Mouse (Mus musculus): ENCODE measurements around the gene Gcsam. TPM values are rescaled to one million over a fixed set of nuclear protein-coding genes. Genes with fewer than 3 reads are reported as not detected.

Gcsam gene
- polyA plus RNA-seq, 1 experiment from 2014 or later = 0.33 TPM

DNA sequence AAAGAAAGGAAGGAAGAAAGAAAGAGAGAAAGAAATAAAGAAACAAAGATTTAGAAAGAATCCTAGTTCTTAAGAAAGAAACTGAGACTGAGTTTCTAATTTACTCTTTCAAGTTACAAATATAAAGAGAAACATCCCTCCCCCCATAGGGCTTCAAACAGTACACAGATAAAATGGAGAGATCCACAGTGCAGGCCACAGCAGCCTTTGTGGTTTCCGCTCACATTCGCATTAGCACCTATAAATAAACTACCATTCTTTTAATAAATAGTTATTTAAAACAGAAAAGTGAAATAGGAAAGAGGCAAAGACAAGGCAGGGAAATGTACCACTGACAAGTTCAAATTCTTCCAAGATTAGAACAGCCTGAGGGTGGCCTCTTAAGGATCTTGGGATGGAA lies 14.6 kb downstream of the Gcsam start:
- WGBS = 85% methylated on average over 2 of the region's 2 CpGs
- no peaks in the 10 kb centered on the region for H3K27me3 ChIP-seq
- no peak overlapping the region for H3K4me2 ChIP-seq (replicated peaks)
- no peaks in the 10 kb centered on the region for H3K9me3 ChIP-seq
- no peak for ATAC-seq (ENCODE audit: low FRiP score, low read depth)
- H3K36me3 ChIP-seq = no peaks in the 10 kb centered on the region
- no peak overlapping the region for H3K27ac ChIP-seq
- H3K4me1 ChIP-seq = no peaks in the 10 kb centered on the region
- no peak overlapping the region for H3K9ac ChIP-seq
- H3K4me3 ChIP-seq = no peak overlapping the region

DNA sequence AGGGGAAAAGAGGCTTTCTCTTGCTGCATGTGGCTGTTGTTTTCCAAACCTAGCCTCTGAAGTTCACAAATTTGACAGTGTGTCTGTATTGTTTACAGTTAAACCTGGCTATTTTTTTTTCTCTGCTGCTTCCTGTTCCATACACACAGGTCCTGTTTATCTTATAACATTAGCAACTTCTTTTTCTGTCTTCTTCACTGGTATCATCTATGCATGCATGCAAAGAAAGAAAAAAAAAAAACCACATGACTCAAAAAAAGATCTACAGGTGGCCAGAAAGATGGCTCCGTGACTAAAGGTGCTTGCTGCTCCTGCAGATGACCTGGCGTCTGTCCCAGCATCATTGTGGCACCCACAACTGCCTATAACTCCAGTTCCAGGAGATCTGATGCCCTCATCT lies 15.2 kb downstream of the Gcsam start:
- no peak overlapping the region for H3K4me3 ChIP-seq
- H3K27me3 ChIP-seq = no peaks in the 10 kb centered on the region
- ATAC-seq (ENCODE audit: low FRiP score, low read depth) = no peak
- H3K36me3 ChIP-seq = no peaks in the 10 kb centered on the region
- 82% methylated on average over 2 of the region's 2 CpGs for WGBS
- no peak overlapping the region for H3K4me2 ChIP-seq (replicated peaks)
- no peak overlapping the region for H3K9ac ChIP-seq
- no peak overlapping the region for H3K27ac ChIP-seq
- H3K9me3 ChIP-seq = no peaks in the 10 kb centered on the region
- H3K4me1 ChIP-seq = no peaks in the 10 kb centered on the region

DNA sequence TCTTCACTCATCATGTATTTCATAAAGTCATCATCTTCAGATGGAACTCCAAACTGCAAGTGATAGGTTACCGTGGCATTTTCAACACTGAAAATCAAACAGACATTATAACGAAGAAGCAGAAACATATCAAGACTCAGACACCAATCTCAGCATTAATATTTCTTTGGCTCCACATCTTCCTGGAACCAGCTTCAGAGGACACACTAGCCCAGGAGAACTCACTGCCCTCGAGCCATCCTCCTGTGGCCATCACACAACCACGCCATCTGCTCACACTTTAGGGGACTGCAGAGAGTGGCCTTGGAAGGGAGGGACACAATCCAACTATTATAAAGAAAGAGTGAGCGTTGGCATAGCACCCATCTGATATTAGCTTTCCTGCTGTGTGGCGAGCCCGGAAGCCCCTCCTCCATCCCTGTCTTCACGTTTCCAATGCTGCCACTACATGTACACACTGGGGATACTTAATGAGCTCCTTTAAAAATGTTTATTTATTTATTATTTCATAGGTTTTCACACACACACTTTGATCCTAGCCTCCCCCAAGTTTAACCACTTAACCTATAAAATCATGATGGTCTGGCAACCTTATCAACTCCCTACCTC lies 19.4 kb downstream of the Gcsam start:
- H3K4me1 ChIP-seq = no peaks in the 10 kb centered on the region
- no peak overlapping the region for H3K4me3 ChIP-seq
- no peak for ATAC-seq (ENCODE audit: low FRiP score, low read depth)
- no peaks in the 10 kb centered on the region for H3K36me3 ChIP-seq
- WGBS = 69% methylated on average over 8 of the region's 8 CpGs
- no peaks in the 10 kb centered on the region for H3K27me3 ChIP-seq
- H3K4me2 ChIP-seq (replicated peaks) = no peak overlapping the region
- no peak overlapping the region for H3K9ac ChIP-seq
- no peak overlapping the region for H3K27ac ChIP-seq
- H3K9me3 ChIP-seq = no peaks in the 10 kb centered on the region

GRCm38 (mm10) chr16:45630347-45630960 lies 20.3 kb downstream of the Gcsam start:
- H3K4me3 ChIP-seq = no peak overlapping the region
- H3K4me1 ChIP-seq = no peaks in the 10 kb centered on the region
- H3K4me2 ChIP-seq (replicated peaks) = no peak overlapping the region
- no peaks in the 10 kb centered on the region for H3K9me3 ChIP-seq
- H3K9ac ChIP-seq = no peak overlapping the region
- no peak overlapping the region for H3K27ac ChIP-seq
- no peaks in the 10 kb centered on the region for H3K36me3 ChIP-seq
- H3K27me3 ChIP-seq = no peaks in the 10 kb centered on the region
- ATAC-seq (ENCODE audit: low FRiP score, low read depth) = peak; percentile 72
- 44% methylated on average over 5 of the region's 5 CpGs for WGBS

- Histone ChIP-seq H3K36me3 (no peaks in the 10 kb centered on the region), H3K27ac (no peak overlapping the region), H3K4me1 (no peaks in the 10 kb centered on the region), H3K9me3 (no peaks in the 10 kb centered on the region), H3K4me2 (replicated peaks) (no peak overlapping the region), H3K27me3 (no peaks in the 10 kb centered on the region), H3K9ac (no peak overlapping the region), H3K4me3 (no peak overlapping the region)
- WGBS = 73% methylated on average over 4 of the region's 4 CpGs
- ATAC-seq (ENCODE audit: low FRiP score, low read depth) = no peak
Observed at GRCm38 (mm10) chr16:45632420-45632819, 22.2 kb downstream of the Gcsam start.

DNA sequence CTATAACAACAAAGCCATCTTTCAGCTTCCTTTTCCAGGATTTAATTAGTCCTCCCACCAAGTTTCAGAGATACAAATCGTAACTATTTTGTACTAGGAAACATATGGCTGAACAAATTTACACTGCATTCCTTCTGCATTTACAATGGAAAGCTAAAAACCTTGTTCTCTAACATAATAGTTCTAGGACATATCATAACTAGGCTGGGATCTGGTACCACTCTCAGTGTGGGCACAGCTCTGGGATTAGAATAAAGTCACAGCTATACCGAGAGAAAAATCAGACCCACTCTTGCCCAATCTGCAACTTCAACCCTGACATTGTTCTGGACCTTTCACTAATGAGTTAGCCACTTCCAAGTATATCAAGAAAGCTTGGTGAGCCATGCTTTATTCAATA lies 25.6 kb downstream of the Gcsam start:
- no peak for ATAC-seq (ENCODE audit: low FRiP score, low read depth)
- Histone ChIP-seq H3K9ac (no peak overlapping the region), H3K4me1 (no peaks in the 10 kb centered on the region), H3K9me3 (no peaks in the 10 kb centered on the region), H3K4me3 (no peak overlapping the region), H3K27me3 (no peaks in the 10 kb centered on the region), H3K27ac (no peak overlapping the region), H3K36me3 (no peaks in the 10 kb centered on the region), H3K4me2 (replicated peaks) (no peak overlapping the region)
- WGBS = 78% methylated on average over 2 of the region's 2 CpGs

- Histone ChIP-seq H3K27me3 (no peaks in the 10 kb centered on the region), H3K4me1 (no peaks in the 10 kb centered on the region), H3K9ac (no peak overlapping the region), H3K4me3 (no peak overlapping the region), H3K36me3 (no peaks in the 10 kb centered on the region), H3K9me3 (no peaks in the 10 kb centered on the region), H3K4me2 (replicated peaks) (no peak overlapping the region), H3K27ac (peak overlapping the region; percentile 0; the same call in 1 of the 2 replicates)
- no peak for ATAC-seq (ENCODE audit: low FRiP score, low read depth)
- 74% methylated on average over 10 of the region's 10 CpGs for WGBS
Observed at GRCm38 (mm10) chr16:45640070-45640762, 30.0 kb downstream of the Gcsam start.

DNA sequence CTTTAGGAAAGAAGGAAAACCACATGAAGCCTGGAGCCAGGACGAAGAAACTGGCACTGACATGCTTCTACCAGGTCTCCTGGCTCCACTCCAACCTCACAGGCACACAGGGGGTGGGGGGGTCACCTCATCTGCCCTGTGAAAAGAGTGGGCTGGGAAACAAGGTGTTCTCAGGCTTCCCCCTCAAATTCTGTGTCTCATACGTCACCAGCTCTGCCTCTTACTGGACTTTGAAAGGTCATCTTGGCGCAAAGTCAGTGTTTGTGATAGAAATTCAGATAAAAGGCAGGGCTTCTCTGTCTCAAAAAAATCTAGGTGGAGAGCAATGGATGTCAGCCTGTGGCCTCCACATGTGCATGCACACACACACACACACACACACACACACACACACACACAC lies 31.1 kb downstream of the Gcsam start:
- WGBS = 50% methylated on average over 3 of the region's 3 CpGs
- no peaks in the 10 kb centered on the region for H3K9me3 ChIP-seq
- H3K4me2 ChIP-seq (replicated peaks) = no peak overlapping the region
- no peak overlapping the region for H3K4me3 ChIP-seq
- no peaks in the 10 kb centered on the region for H3K36me3 ChIP-seq
- no peaks in the 10 kb centered on the region for H3K27me3 ChIP-seq
- no peak overlapping the region for H3K9ac ChIP-seq
- peak overlapping the region; percentile 0; the same call in 1 of the 2 replicates for H3K27ac ChIP-seq
- H3K4me1 ChIP-seq = no peaks in the 10 kb centered on the region
- no peak for ATAC-seq (ENCODE audit: low FRiP score, low read depth)

- WGBS = 85% methylated on average over 3 of the region's 3 CpGs
- no peak for ATAC-seq (ENCODE audit: low FRiP score, low read depth)
Observed at GRCm38 (mm10) chr16:45643944-45644343, 33.8 kb downstream of the Gcsam start.

GRCm38 (mm10) chr16:45644380-45644779 lies 34.2 kb downstream of the Gcsam start:
- no peaks in the 10 kb centered on the region for H3K4me1 ChIP-seq
- H3K36me3 ChIP-seq = no peaks in the 10 kb centered on the region
- H3K9ac ChIP-seq = no peak overlapping the region
- no peak overlapping the region for H3K4me3 ChIP-seq
- H3K27ac ChIP-seq = no peak overlapping the region
- H3K4me2 ChIP-seq (replicated peaks) = no peak overlapping the region
- no peaks in the 10 kb centered on the region for H3K27me3 ChIP-seq
- H3K9me3 ChIP-seq = no peaks in the 10 kb centered on the region
- no peak for ATAC-seq (ENCODE audit: low FRiP score, low read depth)
- 65% methylated on average over 6 of the region's 6 CpGs for WGBS

More at GRCm38 (mm10) chr16:45643944-45644343, 33.8 kb downstream of the Gcsam start:
- Histone ChIP-seq H3K36me3 (no peaks in the 10 kb centered on the region), H3K9me3 (no peaks in the 10 kb centered on the region), H3K27ac (no peak overlapping the region), H3K4me3 (no peak overlapping the region), H3K9ac (no peak overlapping the region), H3K27me3 (no peaks in the 10 kb centered on the region), H3K4me1 (no peaks in the 10 kb centered on the region), H3K4me2 (replicated peaks) (no peak overlapping the region)

DNA sequence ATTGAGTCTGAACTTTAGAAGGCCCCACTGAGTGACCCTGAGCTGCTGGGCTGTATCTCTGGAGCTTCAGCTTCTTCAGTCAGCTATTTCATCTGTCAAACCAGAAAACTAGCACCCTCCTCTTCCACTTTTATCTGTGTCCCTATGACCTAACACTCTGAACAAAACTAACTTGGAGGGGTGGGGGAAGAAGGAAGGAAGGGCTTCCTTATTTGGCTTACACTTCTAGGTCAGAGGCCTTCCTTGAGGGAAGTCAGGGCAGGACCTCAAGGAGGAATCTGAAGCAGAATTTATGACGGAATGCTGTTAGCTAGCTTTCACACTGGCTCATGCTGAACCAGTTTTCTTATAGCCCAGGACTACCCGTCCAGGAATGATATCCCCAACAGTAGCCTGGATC lies 41.3 kb downstream of the Gcsam start:
- Histone ChIP-seq H3K9ac (no peak overlapping the region), H3K4me1 (peaks cover 11% of the 10 kb centered on the region; the same call in 1 of the 2 replicates), H3K9me3 (no peaks in the 10 kb centered on the region), H3K4me2 (replicated peaks) (no peak overlapping the region), H3K36me3 (no peaks in the 10 kb centered on the region), H3K4me3 (no peak overlapping the region), H3K27ac (no peak overlapping the region), H3K27me3 (peaks cover 31% of the 10 kb centered on the region)
- ATAC-seq (ENCODE audit: low FRiP score, low read depth) = no peak
- 62% methylated on average over 2 of the region's 2 CpGs for WGBS

GRCm38 (mm10) chr16:45653009-45653933 lies 43.1 kb downstream of the Gcsam start:
- no peak for ATAC-seq (ENCODE audit: low FRiP score, low read depth)
- H3K27ac ChIP-seq = no peak overlapping the region
- H3K27me3 ChIP-seq = peaks cover 31% of the 10 kb centered on the region
- H3K9ac ChIP-seq = peak overlapping the region; percentile 39; the same call in 1 of the 2 replicates
- peaks cover 11% of the 10 kb centered on the region; the same call in 1 of the 2 replicates for H3K4me1 ChIP-seq
- no peaks in the 10 kb centered on the region for H3K9me3 ChIP-seq
- 14% methylated on average over 17 of the region's 17 CpGs for WGBS
- peak overlapping the region; percentile 76 for H3K4me2 ChIP-seq (replicated peaks)
- peak overlapping the region; percentile 38 for H3K4me3 ChIP-seq
- H3K36me3 ChIP-seq = no peaks in the 10 kb centered on the region

Measured in limb, embryonic 13.5 days (tissue).